Mouse (Mus musculus) embryonic fibroblast, embryonic 13.5 days (primary cell): ENCODE results near the gene Vmn1r40.

Experiments used
- CTCF ChIP-seq: IDR thresholded peaks from 2 replicates; pipeline ENCODE4 v1.5.1; 2011; ENCODE audit warnings: mild to moderate bottlenecking, control low read depth, low read length, moderate library complexity, borderline replicate concordance; ENCODE audit not compliant: insufficient read depth
- POLR2A ChIP-seq: IDR thresholded peaks from 2 replicates; pipeline ENCODE4 v1.6.1; 2011; ENCODE audit warnings: low read depth, mild to moderate bottlenecking, control low read depth, low read length, moderate library complexity

- no peak for TF ChIP-seq POLR2A
- no peak for TF ChIP-seq CTCF
Observed at GRCm38 (mm10) chr6:89742811-89743210, 35.5 kb downstream of the Vmn1r40 start.
